Mouse (Mus musculus): Measurements from ENCODE around the gene Il31. TPM values are rescaled to one million over a fixed set of nuclear protein-coding genes. Genes with fewer than 3 reads are reported as not detected.

Il31 gene
- polyA plus RNA-seq, 1 experiment from 2014 or later: not detected

DNA sequence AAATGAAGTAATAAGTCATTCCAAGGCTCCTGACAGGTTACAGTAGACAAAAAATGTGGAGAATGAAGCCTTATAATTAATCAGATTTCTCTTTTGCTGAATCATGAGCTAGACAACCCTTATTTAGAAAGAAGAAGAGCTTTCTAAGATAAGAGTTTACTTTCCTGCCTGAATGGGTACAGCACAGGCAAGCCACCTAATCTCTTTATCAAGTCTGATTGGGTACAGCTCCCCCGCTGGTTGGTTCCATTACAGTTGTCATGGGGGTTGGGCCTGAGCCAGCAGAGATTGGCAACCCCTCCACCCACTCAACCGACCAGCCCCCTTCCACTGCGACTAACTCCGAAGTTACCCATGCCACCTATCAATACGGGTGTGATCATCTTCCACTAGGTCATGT, 27.9 kb downstream of the Il31 start:
- H3K9ac ChIP-seq: no peak overlapping the region
- H3K4me1 ChIP-seq: no peaks in the 10 kb centered on the region
- H3K9me3 ChIP-seq: no peaks in the 10 kb centered on the region
- WGBS: 75% methylated on average over 5 of the region's 5 CpGs
- H3K27me3 ChIP-seq (replicated peaks): no peaks in the 10 kb centered on the region
- H3K4me2 ChIP-seq (replicated peaks): no peak overlapping the region
- H3K27ac ChIP-seq: no peak overlapping the region
- ATAC-seq (ENCODE audit: low FRiP score, low read depth): no peak
- H3K4me3 ChIP-seq: no peak overlapping the region
- H3K36me3 ChIP-seq: peaks cover 10% of the 10 kb centered on the region; the same call in 1 of the 2 replicates

DNA sequence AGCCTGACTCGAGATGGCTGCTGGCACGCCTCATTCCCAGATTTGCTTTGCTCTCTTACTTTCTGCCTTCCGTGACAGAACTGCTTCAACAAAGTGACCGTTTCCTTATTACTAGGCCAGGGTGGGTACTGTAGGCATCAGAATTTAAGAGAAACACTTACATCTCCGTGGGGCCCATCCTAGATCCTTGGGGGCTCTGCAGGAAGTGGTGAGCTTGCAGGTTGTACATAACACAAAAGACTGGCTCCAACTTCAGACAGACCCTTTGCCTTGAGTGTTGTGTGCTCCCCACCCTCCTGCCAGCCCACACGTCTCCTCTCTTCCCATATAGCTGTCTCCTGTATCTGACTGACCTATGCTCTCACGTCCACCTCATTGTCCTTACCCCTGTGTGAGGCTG, 37.4 kb downstream of the Il31 start:
- Histone ChIP-seq H3K27ac (no peak overlapping the region), H3K4me2 (replicated peaks) (no peak overlapping the region), H3K9me3 (no peaks in the 10 kb centered on the region), H3K4me1 (no peaks in the 10 kb centered on the region), H3K9ac (no peak overlapping the region), H3K27me3 (replicated peaks) (no peaks in the 10 kb centered on the region), H3K36me3 (peaks cover 90% of the 10 kb centered on the region), H3K4me3 (no peak overlapping the region)
- WGBS: 92% methylated on average over 7 of the region's 7 CpGs
- no peak for ATAC-seq (ENCODE audit: low FRiP score, low read depth)

DNA sequence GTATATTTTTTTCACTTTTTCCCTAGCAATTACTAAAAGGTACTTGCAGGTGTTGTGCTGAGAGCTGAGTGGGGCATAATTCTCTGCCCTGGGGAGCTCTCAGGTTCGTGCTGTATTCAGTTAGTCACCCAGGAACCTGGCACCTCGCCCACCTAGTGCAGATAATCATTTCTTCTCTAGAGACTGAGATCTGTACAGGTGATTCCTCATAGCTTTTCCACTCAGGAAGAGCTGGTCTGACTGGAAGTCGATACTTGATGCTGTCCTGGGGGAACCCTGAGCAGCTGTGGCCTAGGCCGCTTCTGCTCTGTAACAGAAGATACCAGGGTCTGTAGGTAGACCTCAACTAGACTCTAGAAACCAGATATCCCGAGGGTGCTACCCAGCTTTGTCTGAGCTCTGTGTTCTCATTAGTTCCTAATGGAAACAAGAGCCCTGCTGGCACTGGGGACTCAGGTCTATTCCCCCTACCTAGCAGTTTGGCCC, 44.4 kb downstream of the Il31 start:
- H3K4me1 ChIP-seq: no peaks in the 10 kb centered on the region
- no peak overlapping the region for H3K4me3 ChIP-seq
- H3K9ac ChIP-seq: no peak overlapping the region
- WGBS: 93% methylated on average over 5 of the region's 5 CpGs
- peaks cover 62% of the 10 kb centered on the region for H3K36me3 ChIP-seq
- H3K4me2 ChIP-seq (replicated peaks): no peak overlapping the region
- ATAC-seq (ENCODE audit: low FRiP score, low read depth): no peak
- H3K9me3 ChIP-seq: no peaks in the 10 kb centered on the region
- H3K27me3 ChIP-seq (replicated peaks): no peaks in the 10 kb centered on the region
- no peak overlapping the region for H3K27ac ChIP-seq

DNA sequence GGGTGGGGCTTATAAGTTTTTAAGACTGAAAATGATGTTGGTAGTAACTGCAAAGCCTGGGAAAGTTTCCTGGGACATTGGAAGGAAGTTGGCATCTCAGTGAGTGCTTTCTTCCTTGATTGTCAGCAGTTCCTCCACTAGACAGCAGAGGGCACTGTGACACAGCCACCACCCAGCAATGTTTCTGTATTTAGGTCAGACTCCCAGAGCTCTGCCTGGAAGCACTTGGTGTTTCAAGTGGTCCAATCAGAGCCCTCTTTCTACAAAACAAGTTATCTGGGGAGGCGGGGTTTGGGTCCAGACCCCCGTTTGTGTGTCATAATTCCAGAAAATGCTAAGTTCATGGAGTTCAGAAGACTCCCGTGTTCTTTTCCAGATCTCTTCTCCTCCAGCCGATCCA, 45.2 kb downstream of the Il31 start:
- no peak overlapping the region for H3K4me2 ChIP-seq (replicated peaks)
- no peak overlapping the region for H3K27ac ChIP-seq
- no peaks in the 10 kb centered on the region for H3K9me3 ChIP-seq
- no peak overlapping the region for H3K4me3 ChIP-seq
- H3K36me3 ChIP-seq: peaks cover 53% of the 10 kb centered on the region
- H3K27me3 ChIP-seq (replicated peaks): no peaks in the 10 kb centered on the region
- H3K9ac ChIP-seq: no peak overlapping the region
- no peak for ATAC-seq (ENCODE audit: low FRiP score, low read depth)
- no peaks in the 10 kb centered on the region for H3K4me1 ChIP-seq
- WGBS: 55% methylated on average over 4 of the region's 4 CpGs

DNA sequence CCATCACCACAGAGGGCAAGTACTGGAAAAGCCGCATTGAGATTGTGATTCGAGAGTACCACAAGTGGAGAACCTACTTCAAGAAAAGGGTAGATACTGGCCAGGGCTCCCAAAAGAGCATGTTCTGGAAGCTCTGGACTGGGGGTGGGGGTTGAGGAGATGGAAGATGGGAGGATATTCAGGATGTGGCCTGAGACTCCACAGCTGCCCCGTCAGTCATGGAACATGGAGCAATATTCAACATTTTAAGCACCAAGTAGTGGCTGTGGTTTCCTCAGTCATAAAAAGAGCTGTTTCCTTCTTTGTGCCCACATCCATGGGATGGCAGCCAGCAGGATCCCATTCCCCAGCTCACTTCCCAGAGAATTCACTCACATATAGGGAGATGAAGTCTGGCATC, 47.0 kb downstream of the Il31 start:
- H3K4me1 ChIP-seq: no peaks in the 10 kb centered on the region
- no peak overlapping the region for H3K4me2 ChIP-seq (replicated peaks)
- no peaks in the 10 kb centered on the region for H3K27me3 ChIP-seq (replicated peaks)
- no peak overlapping the region for H3K9ac ChIP-seq
- no peak overlapping the region for H3K27ac ChIP-seq
- no peak for ATAC-seq (ENCODE audit: low FRiP score, low read depth)
- peaks cover 41% of the 10 kb centered on the region for H3K36me3 ChIP-seq
- H3K4me3 ChIP-seq: no peak overlapping the region
- no peaks in the 10 kb centered on the region for H3K9me3 ChIP-seq
- 91% methylated on average over 3 of the region's 3 CpGs for WGBS

DNA sequence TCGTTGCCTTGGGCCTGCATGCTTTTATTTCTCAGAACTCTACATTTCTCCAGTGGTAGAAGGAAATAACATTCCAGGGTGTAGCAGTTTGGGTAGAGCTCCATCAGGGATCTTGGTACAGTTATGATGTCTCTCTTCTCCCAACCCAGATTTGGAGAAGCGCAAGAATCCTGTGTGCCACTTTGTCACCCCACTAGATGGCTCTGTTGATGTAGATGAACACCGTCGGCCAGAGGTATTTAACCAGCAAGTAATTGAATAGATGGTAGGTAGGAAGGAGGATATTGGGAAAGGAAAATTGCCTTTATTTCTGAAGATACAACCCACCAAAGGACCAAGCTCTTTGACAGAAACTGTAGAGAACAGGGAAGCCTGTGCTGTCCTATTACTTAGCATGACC, 48.6 kb downstream of the Il31 start:
- 72% methylated on average over 4 of the region's 4 CpGs for WGBS
- no peak for ATAC-seq (ENCODE audit: low FRiP score, low read depth)
- Histone ChIP-seq H3K27ac (no peak overlapping the region), H3K4me3 (no peak overlapping the region), H3K27me3 (replicated peaks) (no peaks in the 10 kb centered on the region), H3K4me2 (replicated peaks) (no peak overlapping the region), H3K9me3 (no peaks in the 10 kb centered on the region), H3K36me3 (peaks cover 29% of the 10 kb centered on the region), H3K9ac (no peak overlapping the region), H3K4me1 (0 out of 2 replicates have a peak, but pooled peaks cover 9% of the 10 kb centered on the region)

DNA sequence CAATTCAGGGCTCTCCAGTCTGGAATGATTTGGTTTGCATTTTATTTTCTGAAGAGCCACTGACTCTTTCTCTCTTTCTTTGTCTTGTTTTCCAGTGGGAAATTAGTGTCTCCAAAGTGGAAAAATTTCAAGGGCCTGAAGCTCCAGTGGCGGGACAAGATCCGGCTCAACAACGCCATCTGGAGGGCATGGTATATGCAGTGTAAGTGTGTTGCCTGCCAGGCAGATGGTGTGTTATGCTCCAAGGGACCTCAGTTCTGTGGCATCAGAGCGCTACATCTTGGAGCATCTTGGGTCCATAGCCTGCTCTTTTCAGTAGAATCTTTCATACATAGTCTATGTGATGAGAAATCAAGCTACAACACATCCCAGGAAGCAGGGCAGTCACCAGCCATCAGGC, 49.3 kb downstream of the Il31 start:
- 84% methylated on average over 4 of the region's 4 CpGs for WGBS
- H3K4me2 ChIP-seq (replicated peaks): no peak overlapping the region
- no peaks in the 10 kb centered on the region for H3K9me3 ChIP-seq
- no peaks in the 10 kb centered on the region for H3K27me3 ChIP-seq (replicated peaks)
- no peak overlapping the region for H3K4me3 ChIP-seq
- H3K9ac ChIP-seq: no peak overlapping the region
- peaks cover 22% of the 10 kb centered on the region for H3K36me3 ChIP-seq
- no peak overlapping the region for H3K27ac ChIP-seq
- ATAC-seq (ENCODE audit: low FRiP score, low read depth): no peak
- 0 out of 2 replicates have a peak, but pooled peaks cover 9% of the 10 kb centered on the region for H3K4me1 ChIP-seq

DNA sequence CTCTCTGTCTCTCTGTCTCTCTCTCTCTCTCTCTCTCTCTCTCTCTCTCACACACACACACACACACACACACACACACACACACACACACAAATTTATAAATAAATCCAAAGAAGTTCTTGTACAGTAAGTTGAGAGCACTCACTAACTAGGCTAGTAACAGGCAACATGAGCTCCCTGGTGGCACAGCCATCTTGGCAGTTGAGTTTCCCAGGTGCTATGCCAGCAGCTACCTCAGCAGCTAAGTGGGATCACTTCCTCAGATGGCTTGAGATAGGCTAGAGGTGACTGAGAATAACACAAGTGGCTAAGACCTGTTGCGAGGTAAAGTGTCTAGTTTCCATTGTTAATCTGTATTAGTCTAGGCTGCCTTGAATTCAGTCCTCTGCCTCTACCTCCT, 50.0 kb downstream of the Il31 start:
- 91% methylated on average over 1 of the region's 1 CpGs for WGBS
- H3K9ac ChIP-seq: no peak overlapping the region
- no peaks in the 10 kb centered on the region for H3K27me3 ChIP-seq (replicated peaks)
- H3K27ac ChIP-seq: no peak overlapping the region
- peaks cover 20% of the 10 kb centered on the region for H3K36me3 ChIP-seq
- H3K4me3 ChIP-seq: no peak overlapping the region
- H3K4me1 ChIP-seq: 0 out of 2 replicates have a peak, but pooled peaks cover 9% of the 10 kb centered on the region
- H3K9me3 ChIP-seq: no peaks in the 10 kb centered on the region
- no peak overlapping the region for H3K4me2 ChIP-seq (replicated peaks)
- ATAC-seq (ENCODE audit: low FRiP score, low read depth): no peak

DNA sequence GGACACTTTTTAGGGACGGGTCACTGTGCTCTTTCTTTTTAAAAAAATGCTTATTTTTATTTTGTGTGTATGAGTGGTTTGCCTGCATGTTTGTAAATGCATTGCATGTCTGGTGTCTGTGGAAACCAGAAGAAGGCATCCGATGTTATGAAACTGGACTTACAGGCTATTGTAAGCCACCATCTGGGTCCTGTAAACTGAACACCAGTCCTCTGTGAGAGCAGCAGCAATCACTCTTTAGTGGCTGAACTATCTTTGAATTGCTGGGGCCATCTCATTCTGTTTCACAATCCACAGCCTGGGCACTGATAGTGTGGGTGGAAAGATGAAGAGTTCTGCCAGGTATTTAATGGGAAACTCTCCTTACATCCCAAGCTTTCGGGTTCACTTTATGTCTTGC, 50.9 kb downstream of the Il31 start:
- no peak overlapping the region for H3K27ac ChIP-seq
- H3K4me2 ChIP-seq (replicated peaks): no peak overlapping the region
- WGBS: 90% methylated on average over 3 of the region's 3 CpGs
- no peak overlapping the region for H3K4me3 ChIP-seq
- peaks cover 17% of the 10 kb centered on the region for H3K36me3 ChIP-seq
- H3K27me3 ChIP-seq (replicated peaks): no peaks in the 10 kb centered on the region
- no peak overlapping the region for H3K9ac ChIP-seq
- no peak for ATAC-seq (ENCODE audit: low FRiP score, low read depth)
- no peaks in the 10 kb centered on the region for H3K9me3 ChIP-seq
- H3K4me1 ChIP-seq: 0 out of 2 replicates have a peak, but pooled peaks cover 9% of the 10 kb centered on the region

DNA sequence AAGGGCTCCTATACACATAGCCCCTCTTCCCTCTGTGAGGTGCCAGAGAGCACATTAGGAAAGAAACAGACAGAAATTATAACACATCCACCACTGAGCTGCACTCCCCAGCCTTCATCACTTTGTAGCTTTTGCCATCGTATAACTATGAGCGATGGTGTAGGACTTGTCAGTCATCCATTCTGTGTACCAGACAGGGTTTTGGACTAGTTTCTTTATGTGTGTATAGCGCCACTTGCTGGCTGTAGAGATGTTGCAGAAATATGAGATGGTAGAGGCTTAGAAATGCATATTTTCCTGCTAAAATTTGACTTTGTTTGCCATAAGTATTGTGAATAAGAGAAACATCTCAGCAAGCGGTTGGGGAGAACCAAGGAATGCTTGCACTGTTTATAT, 52.5 kb downstream of the Il31 start:
- H3K9ac ChIP-seq: no peak overlapping the region
- H3K27ac ChIP-seq: no peak overlapping the region
- H3K4me1 ChIP-seq: peaks cover 18% of the 10 kb centered on the region
- H3K4me3 ChIP-seq: no peak overlapping the region
- no peak overlapping the region for H3K4me2 ChIP-seq (replicated peaks)
- 54% methylated on average over 4 of the region's 4 CpGs for WGBS
- no peaks in the 10 kb centered on the region for H3K9me3 ChIP-seq
- H3K27me3 ChIP-seq (replicated peaks): no peaks in the 10 kb centered on the region
- H3K36me3 ChIP-seq: 0 out of 2 replicates have a peak, but pooled peaks cover under 1% of the 10 kb centered on the region
- no peak for ATAC-seq (ENCODE audit: low FRiP score, low read depth)

DNA sequence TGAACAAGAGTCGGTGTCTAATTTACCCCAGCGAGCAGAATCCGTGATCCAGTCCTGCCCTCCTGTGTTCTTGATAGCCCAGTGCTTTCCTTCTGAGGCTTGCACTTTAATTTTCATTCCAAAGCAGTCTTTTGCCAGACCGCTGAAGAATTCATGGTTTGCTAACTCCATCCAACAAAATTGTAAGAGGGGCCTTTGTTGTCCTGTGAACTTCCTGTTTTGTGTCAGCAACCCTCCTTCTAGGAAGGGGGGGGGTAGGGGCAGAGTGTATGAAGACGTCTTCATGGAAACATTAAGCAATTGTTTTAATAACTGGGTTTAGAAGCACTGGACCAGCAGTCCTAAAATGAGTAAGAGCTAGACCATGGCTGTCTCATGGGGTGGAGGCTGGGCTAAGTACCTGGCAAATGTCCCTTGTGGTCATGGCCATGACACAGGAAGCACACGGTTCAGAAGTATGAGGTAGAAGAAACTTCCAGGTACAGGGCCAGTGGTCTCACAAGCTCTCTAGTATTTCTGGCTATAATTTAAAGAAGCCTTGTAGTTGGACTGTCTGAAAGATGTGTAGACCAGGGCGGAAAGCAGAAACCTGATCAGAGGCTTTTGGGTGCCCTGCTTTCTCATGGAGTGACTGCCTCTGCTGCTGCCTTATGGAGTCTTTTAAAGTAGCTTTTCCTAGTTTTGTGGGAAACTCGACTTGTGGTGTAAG, 53.1 kb downstream of the Il31 start:
- Histone ChIP-seq H3K27me3 (replicated peaks) (no peaks in the 10 kb centered on the region), H3K36me3 (no peaks in the 10 kb centered on the region), H3K4me2 (replicated peaks) (no peak overlapping the region), H3K4me3 (no peak overlapping the region), H3K9ac (0 out of 2 replicates have a peak overlapping the region, but pooled peaks have one; percentile 1), H3K9me3 (no peaks in the 10 kb centered on the region), H3K27ac (no peak overlapping the region), H3K4me1 (peaks cover 18% of the 10 kb centered on the region)
- 74% methylated on average over 8 of the region's 8 CpGs for WGBS
- no peak for ATAC-seq (ENCODE audit: low FRiP score, low read depth)

DNA sequence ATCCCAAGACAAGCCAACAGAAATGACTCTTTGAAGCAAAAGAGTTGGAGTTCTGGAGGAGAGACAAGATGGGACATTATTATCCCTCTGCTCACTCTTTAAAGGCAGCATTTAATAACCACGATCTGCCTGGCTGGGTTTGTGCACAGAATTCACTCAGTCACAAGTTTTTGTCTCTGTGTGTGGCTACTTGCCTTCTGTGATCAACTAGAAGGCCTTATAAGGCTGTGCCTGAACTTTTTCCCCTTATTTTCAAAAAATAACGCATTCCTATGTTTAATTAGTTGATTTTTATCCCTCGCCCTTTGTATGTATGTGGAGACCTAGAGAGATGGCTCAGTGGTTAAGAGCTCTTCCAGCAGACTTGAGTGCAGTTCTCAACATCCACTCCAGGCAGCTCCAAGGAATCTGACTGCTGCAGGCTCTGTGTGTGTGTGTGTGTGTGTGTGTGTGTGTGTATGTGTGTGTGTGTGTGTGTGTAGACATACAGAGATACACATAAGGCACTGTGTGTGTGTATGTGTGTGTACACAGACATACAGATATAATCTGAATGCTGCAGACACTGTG, 56.9 kb downstream of the Il31 start:
- Histone ChIP-seq H3K36me3 (no peaks in the 10 kb centered on the region), H3K4me3 (no peak overlapping the region), H3K27ac (no peak overlapping the region), H3K9me3 (no peaks in the 10 kb centered on the region), H3K27me3 (replicated peaks) (no peaks in the 10 kb centered on the region), H3K9ac (no peak overlapping the region), H3K4me2 (replicated peaks) (no peak overlapping the region), H3K4me1 (peaks cover 18% of the 10 kb centered on the region)
- no peak for ATAC-seq (ENCODE audit: low FRiP score, low read depth)
- 84% methylated on average over 3 of the region's 3 CpGs for WGBS

Data from neural tube, embryonic 12.5 days (tissue).